37 mouse cellular contexts compared by ENCODE assay signal in genomic region chr11:96044803-96045567, GRCm38 (mm10). TPM values are rescaled to one million over a fixed set of nuclear protein-coding genes. Genes with fewer than 3 reads are reported as not detected.
DNase-seq lines count a peak whose midpoint lies in the region; TF ChIP-seq lines count a peak whose summit lies in the region.
"Had no signal": no experiment of that assay in that cellular context is flagged by ENCODE, and none has a peak within 500 bp of the region (broad histone marks: within the 10 kb centered on the region; RNA-seq: fewer than 3 reads in every experiment).

No protein-coding gene starts in this region.

- H3K4me3 ChIP-seq in layer of hippocampus, adult 2 months: no peak overlapping the region
- H3K4me3 ChIP-seq in ES-Bruce4 (ENCODE audit: low read depth, low read length) (no peak overlapping the region), myocyte (no peak overlapping the region)
- H3K4me3 ChIP-seq: embryonic facial prominence, embryonic 10.5 days; embryonic facial prominence, embryonic 13.5 days; erythroblast, embryonic 14.5 days; forebrain, embryonic 12.5 days; forebrain, embryonic 15.5 days; heart, adult 2 months; heart, embryonic 10.5 days; heart, embryonic 13.5 days had no signal

- TF ChIP-seq CTCF in layer of hippocampus, adult 2 months (conservative IDR thresholded peaks at IDR 0.05): no peak
- TF ChIP-seq CTCF in ES-Bruce4 (IDR thresholded peaks at IDR 0.05; ENCODE audit: low read depth, low read length): no peak

- no peak for DNase-seq in layer of hippocampus, adult 2 months (ENCODE audit: low spot score in 2 of 2)
- no peak for DNase-seq in layer of hippocampus, postnatal 14 days (ENCODE audit: low spot score in 2 of 2)
- DNase-seq in A20 (ENCODE audit: low read depth, low spot score): peak; percentile 57
- no peak for DNase-seq in cerebellum, postnatal 36 days
- DNase-seq in Muller cell, postnatal 12 days (ENCODE audit: inconsistent ontology term): no peak
- DNase-seq: adrenal gland, postnatal 10 days; adrenal gland, postnatal 36 days; B cell, adult 2 months; cerebellum, adult 18-20 months; cerebellum, adult 9-10 months; cerebellum, postnatal 14 days; embryo, embryonic 11 days; gastrocnemius, postnatal 10 days; gastrocnemius, postnatal 36 days; heart, adult 2 months; heart, postnatal 14 days; heart, postnatal 4 days had no signal

- no peak overlapping the region for H3K4me2 ChIP-seq in myocyte (ENCODE audit: low read depth)
- H3K4me2 ChIP-seq: embryonic facial prominence, embryonic 13.5 days; forebrain, embryonic 12.5 days; forebrain, embryonic 15.5 days; heart, embryonic 13.5 days; hindbrain, embryonic 14.5 days had no signal

- peak; percentile 39; the same call in 1 of the 2 replicates for TF ChIP-seq EP300 in ES-Bruce4 (IDR thresholded peaks at IDR 0.05; ENCODE audit: insufficient read depth, low read depth, low read length)

- H3K79me2 ChIP-seq in myocyte (ENCODE audit: control insufficient read depth, insufficient read depth): no peaks in the 10 kb centered on the region

- H3K27ac ChIP-seq in layer of hippocampus, adult 2 months: peak overlapping the region; percentile 62
- peak overlapping the region; percentile 39; the same call in 1 of the 2 replicates for H3K27ac ChIP-seq in ES-Bruce4 (ENCODE audit: insufficient read depth, low read length)
- H3K27ac ChIP-seq: embryonic facial prominence, embryonic 10.5 days; embryonic facial prominence, embryonic 13.5 days; forebrain, embryonic 12.5 days; forebrain, embryonic 15.5 days; heart, adult 2 months; heart, embryonic 10.5 days; heart, embryonic 13.5 days; hindbrain, embryonic 14.5 days; hindbrain, postnatal 0 days had no signal

- no peak for TF ChIP-seq POLR2A in ES-Bruce4 (IDR thresholded peaks at IDR 0.05; ENCODE audit: insufficient read depth, low read length)
- TF ChIP-seq POLR2A in myocyte (IDR thresholded peaks at IDR 0.05; ENCODE audit: insufficient read length, low read depth): peak; percentile 14

- H3K9ac ChIP-seq in ES-Bruce4 (ENCODE audit: low read depth, poor library complexity, severe bottlenecking): no peak overlapping the region
- H3K9ac ChIP-seq: embryonic facial prominence, embryonic 13.5 days; forebrain, embryonic 12.5 days; forebrain, embryonic 15.5 days; heart, embryonic 13.5 days; hindbrain, embryonic 14.5 days had no signal

- no peak overlapping the region for H3ac ChIP-seq in myocyte (ENCODE audit: control insufficient read depth, insufficient read length)

- H3K27me3 ChIP-seq in ES-Bruce4 (ENCODE audit: control insufficient read depth, insufficient read depth, low read length, poor library complexity, severe bottlenecking) (no peaks in the 10 kb centered on the region), myocyte (ENCODE audit: control insufficient read depth, insufficient read depth, insufficient read length) (no peaks in the 10 kb centered on the region)
- H3K27me3 ChIP-seq: embryonic facial prominence, embryonic 13.5 days; forebrain, embryonic 12.5 days; forebrain, embryonic 15.5 days; heart, embryonic 13.5 days had no signal

- no peaks in the 10 kb centered on the region for H3K9me3 ChIP-seq in ES-Bruce4 (replicated peaks; ENCODE audit: control insufficient read depth, insufficient read depth, low read length, poor library complexity, severe bottlenecking)
- H3K9me3 ChIP-seq: embryonic facial prominence, embryonic 10.5 days; embryonic facial prominence, embryonic 13.5 days; forebrain, embryonic 12.5 days; forebrain, embryonic 15.5 days; G1E; heart, embryonic 10.5 days; heart, embryonic 13.5 days had no signal

- H3K4me1 ChIP-seq in ES-Bruce4 (ENCODE audit: control insufficient read depth, insufficient read depth, low read length): no peaks in the 10 kb centered on the region
- H3K4me1 ChIP-seq: embryonic facial prominence, embryonic 10.5 days; embryonic facial prominence, embryonic 13.5 days; forebrain, embryonic 12.5 days; forebrain, embryonic 15.5 days; heart, embryonic 10.5 days; heart, embryonic 13.5 days had no signal

- H3K36me3 ChIP-seq in ES-Bruce4 (ENCODE audit: control insufficient read depth, insufficient read depth, low read length, poor library complexity, severe bottlenecking) (peaks cover 56% of the 10 kb centered on the region), myocyte (ENCODE audit: control insufficient read depth, insufficient read depth) (peaks cover 39% of the 10 kb centered on the region)

TF ChIP-seq in myocyte, 11 proteins besides CTCF, POLR2A, EP300 and RAD21:
- TF ChIP-seq MYOD1 (IDR thresholded peaks at IDR 0.05; ENCODE audit: control insufficient read depth in 1 of 3, insufficient read length in 2 of 3, low read depth in 2 of 3) (no peak), TCF3 (IDR thresholded peaks at IDR 0.05; ENCODE audit: insufficient read length, low read depth) (no peak), POLR2AphosphoS2 (IDR thresholded peaks at IDR 0.05; ENCODE audit: insufficient read length, low read depth) (peak; percentile 52)

RNA-seq across cellular contexts. Expression of gene Snf8, which starts 10.3 kb away (rescaled TPM):
- 10 to 100 TPM; 92.8 to 96.8 TPM for total RNA-seq in layer of hippocampus, adult 2 months (2021)
- 10 to 100 TPM; 84.2 to 90.8 TPM for total RNA-seq in layer of hippocampus, postnatal 14 days (2021)
- polyA plus RNA-seq in ES-Bruce4 (2011; ENCODE audit: insufficient read depth, insufficient read length, low read depth, missing spikeins) (56.1 and 62.1 TPM in 2 replicates), myocyte (2012; fragmentation: generic; extraction: Trizol) (112 TPM)

RNA-seq across cellular contexts. Expression of gene Ube2z, which starts 20.2 kb away (rescaled TPM):
- total RNA-seq in layer of hippocampus, adult 2 months (2021): 10 to 100 TPM; 54.4 to 56.2 TPM
- total RNA-seq in layer of hippocampus, postnatal 14 days (2021): 10 to 100 TPM; 54.4 to 55.3 TPM
- polyA plus RNA-seq in ES-Bruce4 (2011; ENCODE audit: insufficient read depth, insufficient read length, low read depth, missing spikeins) (85.7 and 86.6 TPM in 2 replicates), myocyte (2012; fragmentation: generic; extraction: Trizol) (53.6 TPM)

RNA-seq across cellular contexts. Expression of gene Gip, which starts 20.6 kb away (rescaled TPM):
- not detected for total RNA-seq in layer of hippocampus, adult 2 months (2021)
- not detected for total RNA-seq in layer of hippocampus, postnatal 14 days (2021)
- polyA plus RNA-seq in ES-Bruce4 (2011; ENCODE audit: insufficient read depth, insufficient read length, low read depth, missing spikeins) (not detected in 2 replicates), myocyte (2012; fragmentation: generic; extraction: Trizol) (not detected)
- total RNA-seq: adrenal gland, adult 18-20 months; adrenal gland, postnatal 10 days; adrenal gland, postnatal 36 days; common myeloid progenitor, adult 5-6 weeks; G1E; gastrocnemius, adult 18-20 months; gastrocnemius, postnatal 10 days; gastrocnemius, postnatal 36 days; granulocyte monocyte progenitor cell, adult 5-6 weeks; heart, adult 2 months; heart, postnatal 14 days; heart, postnatal 4 days; hindbrain, postnatal 0 days had no signal
- polyA plus RNA-seq: CD4-positive, CD25-positive, alpha-beta regulatory T cell, adult 4 months; embryonic facial prominence, embryonic 10.5 days; embryonic facial prominence, embryonic 13.5 days; erythroblast, embryonic 14.5 days; forebrain, embryonic 12.5 days; forebrain, embryonic 15.5 days; G1E; heart, adult 2 months; heart, embryonic 10.5 days; heart, embryonic 13.5 days; heart, embryonic 16.5 days; hindbrain, embryonic 11.5 days; hindbrain, embryonic 14.5 days; hindbrain, postnatal 0 days; inflammation-experienced regulatory T-cells, adult 6 months had no signal

RNA-seq across cellular contexts. Expression of gene Atp5g1, which starts 30.5 kb away (rescaled TPM):
- total RNA-seq in layer of hippocampus, adult 2 months (2021): 100 to 1,000 TPM; 409 to 414 TPM
- 100 to 1,000 TPM; 585 to 616 TPM for total RNA-seq in layer of hippocampus, postnatal 14 days (2021)
- 184 and 191 TPM in 2 replicates for polyA plus RNA-seq in ES-Bruce4 (2011; ENCODE audit: insufficient read depth, insufficient read length, low read depth, missing spikeins)
- polyA plus RNA-seq in myocyte (2012; fragmentation: generic; extraction: Trizol): 1,235 TPM

RNA-seq across cellular contexts. Expression of gene Igf2bp1, which starts 39.2 kb away (rescaled TPM):
- total RNA-seq in layer of hippocampus, adult 2 months (2021): not detected
- under 1 TPM; 0.10 to 0.18 TPM for total RNA-seq in layer of hippocampus, postnatal 14 days (2021)
- polyA plus RNA-seq in ES-Bruce4 (2011; ENCODE audit: insufficient read depth, insufficient read length, low read depth, missing spikeins) (379 and 392 TPM in 2 replicates), myocyte (2012; fragmentation: generic; extraction: Trizol) (0.30 TPM)
- total RNA-seq: common myeloid progenitor, adult 5-6 weeks; gastrocnemius, adult 18-20 months; gastrocnemius, postnatal 36 days had no signal
- polyA plus RNA-seq: CD4-positive, CD25-positive, alpha-beta regulatory T cell, adult 4 months; inflammation-experienced regulatory T-cells, adult 6 months had no signal
